Mouse (Mus musculus) E14TG2a.4 (cell line): ENCODE data around the gene Nmur2.

Source experiments
- H3K27me3 ChIP-seq: 2 replicates; pipeline ENCODE4 v1.6.1; 2014; ENCODE audit warnings: low read length, control low read depth; ENCODE audit not compliant: insufficient read depth
- H3K36me3 ChIP-seq: 2 replicates; pipeline ENCODE4 v1.6.1; 2014; ENCODE audit warnings: low read length, control low read depth; ENCODE audit not compliant: insufficient read depth
- H3K4me1 ChIP-seq: replicated peaks from 2 replicates; pipeline ENCODE4 v1.6.1; 2014; ENCODE audit warnings: low read depth, low read length, control low read depth
- H3K4me3 ChIP-seq: replicated peaks from 2 replicates; pipeline ENCODE4 v1.5.1; 2014; ENCODE audit warnings: mild to moderate bottlenecking, low read length
- H3K9me3 ChIP-seq: 2 replicates; pipeline ENCODE4 v1.6.1; 2014; ENCODE audit warnings: low read length, control low read depth
- CTCF ChIP-seq: conservative IDR thresholded peaks from 2 replicates; pipeline ENCODE4 v1.5.1; 2014; ENCODE audit warnings: low read length
- NANOG ChIP-seq: IDR thresholded peaks from 2 replicates; pipeline ENCODE4 v1.6.1; 2014; ENCODE audit warnings: borderline replicate concordance, low read length, mixed read lengths
- POU5F1 ChIP-seq: IDR thresholded peaks from 2 replicates; pipeline ENCODE4 v1.6.1; 2014; ENCODE audit warnings: low read length, borderline replicate concordance

Gene Nmur2

GRCm38 (mm10) chr11:55978146-55978545 is 62.7 kb downstream of the Nmur2 start:
- no peaks in the 10 kb centered on the region for H3K36me3 ChIP-seq
- no peaks in the 10 kb centered on the region for H3K27me3 ChIP-seq
- H3K4me1 ChIP-seq: no peaks in the 10 kb centered on the region
- no peak overlapping the region for H3K4me3 ChIP-seq
- no peak for TF ChIP-seq POU5F1
- no peak for TF ChIP-seq CTCF
- no peak for TF ChIP-seq NANOG
- H3K9me3 ChIP-seq: no peaks in the 10 kb centered on the region
